Mouse (Mus musculus) kidney, postnatal 25 days (tissue): ENCODE data around the gene Mroh2a.
"Not testable (repeated sequence)": the region's sequence is repeated elsewhere in the genome, so short reads cannot be mapped to it uniquely, and the experiment has no call there.

Experiments used
- DNase-seq, 2 experiments: peaks; one replicate each; pipeline ENCODE4 v3.0.0; 2021; ENCODE audit warnings: mixed read lengths in 2 of 2

Gene Mroh2a

GRCm38 (mm10) chr1:88218591-88218990 is 8.2 kb upstream of the Mroh2a start:
- DNase-seq: no peak

- peak in 1 of 2 experiments; percentile 34 for DNase-seq
These were observed 7.7 kb upstream of the Mroh2a start for GRCm38 (mm10) chr1:88219054-88219453.

GRCm38 (mm10) chr1:88220336-88220735 is 6.5 kb upstream of the Mroh2a start:
- peak in 1 of 2 experiments; percentile 33 for DNase-seq

GRCm38 (mm10) chr1:88222216-88222615 is 4.6 kb upstream of the Mroh2a start:
- DNase-seq: no peak

GRCm38 (mm10) chr1:88223011-88223515 is 3.7 kb upstream of the Mroh2a start:
- DNase-seq: peak in 1 of 2 experiments; percentile 37

- peak in 1 of 2 experiments; percentile 45 for DNase-seq
These were observed 3.2 kb upstream of the Mroh2a start for GRCm38 (mm10) chr1:88223591-88223990.

GRCm38 (mm10) chr1:88224029-88224776 is 2.6 kb upstream of the Mroh2a start:
- peak; percentile 52 to 71 for DNase-seq

- not testable (repeated sequence) for DNase-seq
These were observed 1.5 kb upstream of the Mroh2a start for GRCm38 (mm10) chr1:88225301-88225700.

- DNase-seq: peak; percentile 10 to 28
These were observed 1.0 kb upstream of the Mroh2a start for GRCm38 (mm10) chr1:88225741-88226140.

GRCm38 (mm10) chr1:88227482-88227881 is 696 bp downstream of the Mroh2a start:
- DNase-seq: peak; percentile 2 to 32

GRCm38 (mm10) chr1:88228121-88228520 is 1.3 kb downstream of the Mroh2a start:
- DNase-seq: peak; percentile 5 to 40

- DNase-seq: peak in 1 of 2 experiments; percentile 40
These were observed 2.8 kb downstream of the Mroh2a start for GRCm38 (mm10) chr1:88229566-88229965.

- peak in 1 of 2 experiments; percentile 59 for DNase-seq
These were observed 3.2 kb downstream of the Mroh2a start for GRCm38 (mm10) chr1:88229986-88230385.

GRCm38 (mm10) chr1:88230421-88230820 is 3.6 kb downstream of the Mroh2a start:
- DNase-seq: peak in 1 of 2 experiments; percentile 49

- peak in 1 of 2 experiments; percentile 36 for DNase-seq
These were observed 4.4 kb downstream of the Mroh2a start for GRCm38 (mm10) chr1:88230981-88231802.

- peak in 1 of 2 experiments; percentile 53 for DNase-seq
These were observed 5.2 kb downstream of the Mroh2a start for GRCm38 (mm10) chr1:88231803-88232499.

GRCm38 (mm10) chr1:88232664-88233380 is 6.0 kb downstream of the Mroh2a start:
- DNase-seq: peak in 1 of 2 experiments; percentile 34

GRCm38 (mm10) chr1:88233421-88234247 is 6.8 kb downstream of the Mroh2a start:
- peak in 1 of 2 experiments; percentile 65 for DNase-seq

- DNase-seq: peak in 1 of 2 experiments; percentile 31
These were observed 7.4 kb downstream of the Mroh2a start for GRCm38 (mm10) chr1:88234248-88234610.

GRCm38 (mm10) chr1:88234646-88235045 is 7.9 kb downstream of the Mroh2a start:
- DNase-seq: no peak
